Mouse (Mus musculus) skeletal muscle tissue, adult 2 months (tissue): ENCODE measurements around the gene Tbc1d22a.
A peak's percentile ranks its signal among the peaks of the same experiment; 100 is the strongest.

Source experiments
- DNase-seq: peaks from one replicate; pipeline ENCODE4 v3.0.0-alpha.2; 2012; ENCODE audit warnings: low read depth, low spot score

Tbc1d22a gene

DNA sequence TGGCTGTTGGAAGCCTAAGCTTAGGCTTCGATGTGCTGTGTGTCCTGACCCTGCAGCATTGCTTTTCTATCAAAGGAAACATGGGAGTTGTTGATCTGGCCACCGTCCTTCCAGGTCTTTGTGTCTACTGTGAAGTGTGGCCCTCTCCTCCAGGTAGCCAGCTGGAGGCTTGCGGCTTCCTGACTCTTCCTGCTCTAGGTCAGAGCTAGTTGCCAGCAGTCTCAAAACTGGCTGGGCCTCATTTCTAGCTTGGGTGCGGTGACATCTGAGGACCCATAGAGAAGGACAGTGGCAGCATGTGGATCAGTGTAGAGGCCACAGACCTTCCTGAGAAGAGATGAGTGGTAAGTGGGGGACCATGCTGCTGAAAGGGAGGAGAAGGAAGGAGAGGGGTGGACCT, 120.0 kb downstream of the Tbc1d22a start:
- DNase-seq, result no peak

GRCm38 (mm10) chr15:86334745-86335144, 120.5 kb downstream of the Tbc1d22a start:
- DNase-seq, result no peak

- no peak for DNase-seq
These were observed 121.5 kb downstream of the Tbc1d22a start for GRCm38 (mm10) chr15:86335781-86336180.

GRCm38 (mm10) chr15:86337726-86338125, 123.5 kb downstream of the Tbc1d22a start:
- DNase-seq, result no peak

DNA sequence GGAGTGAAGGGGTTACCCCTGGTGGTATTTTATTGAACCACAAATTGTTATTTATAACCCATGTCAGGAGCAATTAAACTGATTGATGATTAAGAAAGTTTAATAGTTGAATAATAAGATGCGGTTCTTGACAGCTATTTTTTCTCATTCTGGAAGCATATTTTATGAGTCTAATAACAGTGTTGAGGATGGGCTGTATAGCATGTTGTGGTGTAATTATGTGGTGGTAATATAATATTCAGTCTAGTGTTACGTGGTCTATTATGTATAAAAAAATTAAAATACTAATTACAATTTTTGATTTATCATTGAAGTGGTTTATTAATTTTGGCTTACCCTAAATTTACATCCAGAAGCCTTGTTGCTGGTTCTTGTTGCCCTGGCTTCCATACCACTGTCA, 125.5 kb downstream of the Tbc1d22a start:
- no peak for DNase-seq

DNA sequence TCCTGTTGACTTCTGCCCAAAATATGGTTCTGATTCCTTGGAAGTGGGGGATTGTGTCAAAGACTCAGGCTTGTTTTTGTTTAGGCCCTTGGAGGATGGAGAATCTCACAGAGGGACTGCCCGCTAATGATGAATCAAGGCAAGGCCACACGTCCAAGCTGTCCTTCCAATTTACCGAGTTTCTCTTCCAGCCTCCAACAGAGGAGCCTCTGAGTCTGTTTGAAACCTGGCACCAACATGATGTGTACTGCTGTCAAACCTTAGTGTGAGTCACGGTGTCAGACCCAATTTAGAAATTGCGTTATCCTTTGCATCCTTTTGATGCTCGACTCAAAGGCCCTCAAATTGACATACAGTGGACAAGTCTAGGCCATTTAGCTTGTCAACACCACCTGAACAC, 126.5 kb downstream of the Tbc1d22a start:
- no peak for DNase-seq

DNA sequence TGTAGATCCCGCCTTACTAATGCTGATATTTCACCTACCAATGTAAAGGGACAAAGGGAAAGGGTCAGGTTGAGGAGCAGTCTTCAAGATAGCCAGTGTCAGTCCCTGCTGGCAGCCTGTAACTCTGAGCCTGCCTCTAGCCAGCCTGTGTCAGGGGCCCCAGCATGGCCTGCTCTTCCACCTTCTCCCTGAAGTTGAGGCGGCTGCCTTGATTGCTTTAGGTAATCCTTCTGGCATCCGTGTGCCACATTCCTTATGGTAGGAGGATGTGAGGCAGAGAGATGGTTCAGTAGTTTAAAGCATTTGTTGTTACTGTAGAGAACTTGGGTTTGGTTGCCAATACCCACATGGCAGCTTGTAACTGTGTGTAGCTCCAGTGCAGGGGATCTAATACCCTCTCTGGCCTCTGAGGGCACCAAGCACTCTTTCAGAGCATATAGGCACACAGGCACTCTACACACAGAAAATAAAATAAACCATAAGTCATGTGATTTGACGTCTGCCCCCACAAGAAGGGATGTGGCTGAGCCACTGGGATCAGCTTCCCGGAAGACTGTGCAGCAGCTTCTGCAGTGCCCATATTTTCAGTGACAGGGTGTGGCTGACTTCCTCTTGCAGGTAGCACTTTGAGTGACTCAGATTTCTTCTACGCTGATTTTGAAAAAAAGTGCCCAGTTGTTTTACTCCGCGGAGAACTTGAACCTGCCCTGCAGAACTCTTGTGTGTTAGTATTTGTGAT, 128.5 kb downstream of the Tbc1d22a start:
- no peak for DNase-seq

DNA sequence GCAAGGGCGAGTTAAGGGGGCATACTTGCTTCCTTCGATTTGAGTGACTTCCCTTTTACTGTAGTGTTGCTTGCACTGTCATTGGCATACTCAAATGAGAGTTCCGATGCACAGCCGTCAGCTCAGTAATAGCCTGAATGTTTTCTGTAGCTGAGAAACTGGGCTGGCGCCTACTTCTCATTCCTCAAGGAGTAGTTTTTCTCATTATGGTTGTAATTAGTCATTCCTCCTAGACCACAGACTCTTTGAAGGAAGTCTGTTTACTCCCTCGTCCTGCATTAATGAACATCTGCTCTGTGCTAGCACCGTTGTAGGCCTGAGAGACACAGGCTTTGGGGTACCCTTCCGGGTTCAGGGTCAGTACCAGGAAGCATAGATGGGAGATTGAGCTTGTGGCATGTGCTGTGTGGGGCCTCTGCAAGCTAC, 130.7 kb downstream of the Tbc1d22a start:
- DNase-seq, result no peak

GRCm38 (mm10) chr15:86345907-86346306, 131.6 kb downstream of the Tbc1d22a start:
- DNase-seq, result no peak

DNA sequence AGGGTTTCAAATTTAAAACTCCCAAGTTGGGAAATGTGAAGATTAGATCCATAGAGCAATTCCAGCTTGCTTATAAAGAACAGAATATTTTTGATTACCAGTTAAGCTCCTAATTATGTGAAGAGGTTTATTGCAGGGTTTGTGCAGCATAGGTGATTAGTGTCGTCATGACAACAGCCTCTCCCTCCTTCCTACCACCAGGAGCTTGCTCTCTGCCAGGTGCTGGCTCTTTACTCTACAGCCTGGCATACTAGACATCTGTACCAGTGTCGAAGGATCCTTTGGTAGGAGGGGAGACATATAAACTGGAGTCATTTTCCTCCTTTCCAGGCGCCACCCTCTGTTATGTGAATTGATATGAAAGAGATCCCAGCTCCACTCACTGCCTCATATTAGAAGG, 132.3 kb downstream of the Tbc1d22a start:
- no peak for DNase-seq

DNA sequence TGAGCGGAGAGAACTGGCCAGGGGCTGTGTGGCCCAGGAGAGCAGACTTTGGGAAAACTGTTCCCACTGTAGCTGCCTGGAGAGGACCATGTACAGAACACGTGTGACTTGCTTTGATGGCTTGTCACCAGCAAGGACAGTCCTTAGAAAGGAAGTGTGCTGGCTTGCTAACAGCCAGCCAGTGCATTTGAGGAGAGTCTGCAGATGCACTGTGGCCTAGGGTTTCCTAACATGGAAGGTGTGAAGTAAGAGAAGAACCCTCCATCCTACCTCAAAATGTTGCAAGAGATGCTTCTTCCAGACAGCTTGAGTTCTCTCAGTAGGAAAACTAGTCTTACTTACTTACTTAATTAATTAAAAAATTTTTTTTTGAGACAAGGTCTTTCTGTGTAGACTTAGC, 140.7 kb downstream of the Tbc1d22a start:
- no peak for DNase-seq

DNA sequence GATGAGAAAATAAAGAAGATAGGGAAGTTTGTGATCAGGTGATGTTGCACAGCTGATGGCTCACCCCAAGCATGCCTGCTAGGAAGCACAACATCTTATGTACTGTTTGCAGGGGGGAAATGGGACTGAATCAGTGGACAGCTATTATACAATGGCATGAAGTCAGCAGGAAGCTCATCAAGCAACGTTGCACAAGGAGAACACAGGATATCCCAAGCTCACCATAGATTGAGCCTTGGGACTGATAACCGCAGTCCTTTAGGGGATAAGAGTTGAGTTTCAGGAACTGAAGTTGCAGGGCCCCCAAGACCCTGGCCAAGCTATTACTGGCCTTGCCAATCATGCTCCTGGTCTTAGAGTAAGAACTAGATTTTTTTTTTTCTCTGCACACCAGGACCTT, 141.6 kb downstream of the Tbc1d22a start:
- no peak for DNase-seq

- no peak for DNase-seq
These were observed 146.1 kb downstream of the Tbc1d22a start for GRCm38 (mm10) chr15:86360376-86360775.

DNA sequence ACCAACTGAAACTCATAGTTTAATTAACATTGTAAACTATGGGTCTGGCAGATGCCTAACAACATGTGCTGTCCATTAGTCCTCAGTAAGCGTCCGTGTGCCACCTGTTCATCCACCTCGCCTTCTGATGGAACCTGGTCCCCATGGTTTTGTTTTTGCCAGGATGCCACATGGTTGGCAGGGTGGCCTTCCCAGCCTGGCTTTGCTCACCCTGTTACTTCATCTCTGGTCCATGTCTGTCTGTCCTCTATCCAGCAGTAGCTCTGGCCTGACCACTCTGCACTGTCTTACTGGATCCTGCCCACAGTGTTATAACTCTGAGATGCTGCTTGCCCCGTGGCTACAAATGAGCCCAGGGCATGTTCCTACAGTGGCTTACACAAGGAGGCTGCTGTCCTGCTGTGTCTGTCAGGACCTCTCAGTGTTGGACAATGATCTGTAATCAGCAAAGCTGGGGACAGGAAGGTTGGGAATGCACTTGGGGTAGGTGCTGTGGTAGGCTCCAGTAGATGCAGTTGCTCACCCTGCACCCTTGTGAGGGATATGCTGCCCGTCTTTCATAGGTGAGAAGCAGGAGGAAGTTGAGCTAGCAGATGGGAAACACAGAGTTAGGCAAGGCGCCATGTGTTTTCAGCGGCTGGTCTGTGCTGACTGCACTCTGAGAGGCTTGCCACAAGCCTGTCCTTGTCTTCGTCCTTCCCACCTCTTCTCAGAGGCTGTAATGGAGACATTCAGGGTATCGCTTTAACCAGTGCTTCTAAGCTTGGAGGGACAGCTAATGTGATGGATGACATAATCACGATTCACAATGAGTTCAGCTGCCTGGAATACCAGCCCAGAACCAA, 148.3 kb downstream of the Tbc1d22a start:
- DNase-seq, result no peak

GRCm38 (mm10) chr15:86363841-86364295, 149.6 kb downstream of the Tbc1d22a start:
- DNase-seq, result peak; percentile 7

- no peak for DNase-seq
These were observed 150.8 kb downstream of the Tbc1d22a start for GRCm38 (mm10) chr15:86364948-86365658.

- DNase-seq, result no peak
These were observed 152.5 kb downstream of the Tbc1d22a start for GRCm38 (mm10) chr15:86366726-86367125.

DNA sequence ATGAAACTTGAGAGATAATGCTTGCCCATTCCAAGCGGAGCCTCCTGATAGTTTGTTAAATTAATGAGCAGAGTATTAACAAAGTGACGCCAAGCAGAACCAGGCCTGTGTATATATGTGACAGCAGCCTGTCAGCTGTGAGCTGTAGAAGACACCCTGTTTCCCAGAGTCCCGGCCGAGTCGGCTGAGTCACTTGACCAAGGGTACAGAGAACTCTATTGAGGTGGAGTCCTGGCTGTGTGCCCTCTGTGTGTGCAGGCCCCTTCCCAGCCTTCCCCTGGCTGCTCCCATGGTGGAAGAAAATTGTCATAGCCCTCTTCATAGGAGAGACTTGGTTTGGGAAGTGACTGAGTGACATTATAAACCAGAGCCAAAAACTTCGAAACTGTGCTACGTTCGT, 153.0 kb downstream of the Tbc1d22a start:
- no peak for DNase-seq

DNA sequence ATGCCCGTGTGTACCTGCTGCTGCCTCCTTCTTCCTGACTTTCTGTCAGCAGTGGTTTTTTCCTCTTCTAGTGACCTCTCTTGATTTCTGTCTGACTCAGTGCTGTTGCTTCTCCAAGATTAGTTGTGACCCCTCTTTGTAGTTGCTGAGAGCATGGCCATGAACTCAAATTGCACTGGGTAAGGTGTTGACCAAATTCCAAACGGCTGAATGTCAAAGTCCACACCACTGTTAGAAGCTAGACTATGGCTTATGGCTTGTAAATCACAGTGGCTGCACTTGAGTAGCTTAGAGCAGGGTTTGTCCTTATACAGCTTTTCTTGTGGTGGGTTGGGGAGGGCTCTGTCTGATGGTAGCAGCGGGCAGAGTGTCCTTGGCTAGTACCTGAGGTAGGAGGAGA, 156.6 kb downstream of the Tbc1d22a start:
- DNase-seq, result no peak

GRCm38 (mm10) chr15:86375262-86375661, 161.0 kb downstream of the Tbc1d22a start:
- no peak for DNase-seq

- no peak for DNase-seq
These were observed 161.7 kb downstream of the Tbc1d22a start for GRCm38 (mm10) chr15:86375860-86376394.

- DNase-seq, result no peak
These were observed 169.0 kb downstream of the Tbc1d22a start for GRCm38 (mm10) chr15:86383278-86383677.
